Mouse (Mus musculus) erythroblast, embryonic 14.5 days (primary cell): Measurements from ENCODE around the gene Atf2. TPM values are rescaled to one million over a fixed set of nuclear protein-coding genes. Genes with fewer than 3 reads are reported as not detected.
A peak's percentile ranks its signal among the peaks of the same experiment; 100 is the strongest.
"Not testable (repeated sequence)": the region's sequence is repeated elsewhere in the genome, so short reads cannot be mapped to it uniquely, and the experiment has no call there.

Experiments used
- H3K27me3 ChIP-seq: 2 replicates; pipeline ENCODE4 v1.6.1; 2012; ENCODE audit warnings: inconsistent platforms; ENCODE audit not compliant: control insufficient read depth
- H3K36me3 ChIP-seq: 2 replicates; pipeline ENCODE4 v1.6.1; 2012; ENCODE audit warnings: mild to moderate bottlenecking, inconsistent platforms; ENCODE audit not compliant: control insufficient read depth
- H3K4me1 ChIP-seq: 2 replicates; pipeline ENCODE4 v1.6.1; 2012; ENCODE audit warnings: inconsistent platforms; ENCODE audit not compliant: control insufficient read depth
- H3K4me3 ChIP-seq: replicated peaks from 2 replicates; pipeline ENCODE3; 2012; ENCODE audit warnings: moderate library complexity, mild to moderate bottlenecking, inconsistent platforms
- H3K9me3 ChIP-seq: 2 replicates; pipeline ENCODE4 v1.6.1; 2012; ENCODE audit warnings: low read length, inconsistent platforms, mixed read lengths; ENCODE audit not compliant: control insufficient read depth
- GATA1 ChIP-seq: IDR thresholded peaks from 2 replicates; pipeline ENCODE4 v1.6.1; 2012; ENCODE audit warnings: low read length, inconsistent platforms, mixed read lengths
- TAL1 ChIP-seq: IDR thresholded peaks from 3 replicates; pipeline ENCODE4 v1.6.1; 2012; ENCODE audit warnings: low read length, inconsistent platforms, mixed read lengths
- polyA plus RNA-seq: library from polyadenylated mRNA; stranded (reverse); fragments of >175 nt; gene quantifications from 2 replicates; pipeline ENCODE4 v1.2.3, GENCODE M21; 2012

Gene Atf2
- polyA plus RNA-seq, 1 experiment = 0.33 TPM

DNA sequence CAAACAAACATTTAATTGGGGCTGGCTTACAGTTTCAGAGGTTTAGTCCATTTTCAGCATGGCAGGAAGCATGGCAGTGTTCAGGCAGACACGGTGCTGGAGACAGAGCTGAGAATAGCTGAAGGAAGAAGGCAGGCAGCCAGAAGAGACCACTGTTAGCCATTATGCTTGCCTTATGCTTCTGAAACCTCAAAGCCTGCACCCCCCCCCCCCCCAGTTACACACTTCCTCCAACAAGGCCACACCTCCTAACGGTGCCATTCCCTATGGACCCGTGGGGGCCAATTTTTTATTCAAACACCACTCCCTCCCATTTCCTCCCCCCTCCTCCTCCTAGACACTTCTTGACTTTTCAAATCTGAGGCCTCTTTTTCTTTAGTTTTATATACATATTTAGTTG, 19.8 kb upstream of the Atf2 start:
- TF ChIP-seq GATA1 (no peak), TAL1 (no peak)
- no peak overlapping the region for H3K4me3 ChIP-seq

DNA sequence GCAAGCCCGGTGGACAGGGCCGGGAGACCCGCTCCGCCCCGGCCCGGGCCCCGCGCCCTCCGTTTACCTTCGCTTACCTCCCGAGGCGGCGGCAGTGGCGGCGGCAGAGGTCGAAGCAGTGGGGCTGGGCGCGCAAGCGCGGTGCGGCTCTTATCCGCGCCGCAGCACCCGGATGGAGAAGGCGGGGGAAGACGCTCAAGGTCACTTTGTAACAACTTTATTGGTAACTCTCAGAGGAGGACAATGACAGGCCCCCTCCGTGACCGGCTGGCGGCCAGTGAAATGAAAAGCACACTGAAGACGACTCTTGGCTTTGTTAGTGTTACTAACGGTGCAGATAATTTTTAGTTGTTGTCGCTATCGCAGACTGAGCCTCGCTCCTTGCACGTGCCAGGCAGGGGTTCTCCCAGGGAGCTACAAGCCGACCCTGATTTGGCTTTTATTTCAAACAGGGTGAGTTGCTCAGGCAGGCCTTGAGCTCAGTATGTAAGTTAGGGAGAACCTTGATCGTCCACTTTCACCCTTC, 18.8 kb upstream of the Atf2 start, which contains the start of gene Atp5g3:
TSS of gene Atp5g3 (minus strand) at position 152 of the 526 bp plus-strand sequence.
- peaks cover 38% of the 10 kb centered on the region for H3K36me3 ChIP-seq
- no peaks in the 10 kb centered on the region for H3K9me3 ChIP-seq
- peaks cover 36% of the 10 kb centered on the region for H3K4me1 ChIP-seq
- H3K4me3 ChIP-seq = peak within 1 kb of the TSS; percentile 97
- peaks cover 4% of the 10 kb centered on the region for H3K27me3 ChIP-seq
- TF ChIP-seq GATA1 (0 out of 2 replicates have a peak, but pooled peaks have one; percentile 5), TAL1 (no peak)

More for the DNA sequence above, 19.8 kb upstream of the Atf2 start:
- H3K4me1 ChIP-seq = peaks cover 36% of the 10 kb centered on the region
- H3K9me3 ChIP-seq = no peaks in the 10 kb centered on the region
- peaks cover 9% of the 10 kb centered on the region for H3K27me3 ChIP-seq
- H3K36me3 ChIP-seq = peaks cover 28% of the 10 kb centered on the region

DNA sequence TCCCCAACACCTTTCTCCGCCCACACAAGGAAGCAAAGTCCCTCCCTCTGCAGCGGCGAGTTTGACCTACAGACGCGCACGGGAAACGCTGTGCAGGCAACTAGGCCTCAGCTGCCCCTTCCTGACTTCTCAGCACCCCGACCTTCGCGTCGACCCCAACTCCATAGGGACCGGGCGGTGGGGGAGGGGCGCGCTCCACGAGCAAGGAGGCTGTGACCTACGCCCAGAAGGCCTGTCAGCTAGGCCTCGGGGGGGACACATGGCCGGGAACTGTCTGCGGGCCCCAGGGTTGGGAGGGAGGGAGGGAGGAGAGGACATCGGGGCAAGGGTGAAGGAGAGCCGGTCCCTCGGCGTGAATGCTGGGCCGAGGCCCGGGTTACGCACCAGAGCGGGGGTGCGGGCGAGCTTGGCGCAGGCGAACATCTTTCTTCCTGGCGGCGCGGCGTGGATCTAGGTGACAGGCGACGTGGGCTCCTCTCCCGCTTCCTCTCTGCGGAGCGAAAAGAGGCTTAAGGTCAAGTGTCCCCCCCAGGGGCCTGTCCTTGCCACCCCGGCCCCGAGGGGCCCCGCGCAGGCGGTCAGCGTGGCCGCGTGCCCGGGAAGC, 18.2 kb upstream of the Atf2 start:
- TF ChIP-seq GATA1 = no peak
- no peak for TF ChIP-seq TAL1
- H3K4me1 ChIP-seq = peaks cover 36% of the 10 kb centered on the region
- H3K36me3 ChIP-seq = peaks cover 40% of the 10 kb centered on the region

DNA sequence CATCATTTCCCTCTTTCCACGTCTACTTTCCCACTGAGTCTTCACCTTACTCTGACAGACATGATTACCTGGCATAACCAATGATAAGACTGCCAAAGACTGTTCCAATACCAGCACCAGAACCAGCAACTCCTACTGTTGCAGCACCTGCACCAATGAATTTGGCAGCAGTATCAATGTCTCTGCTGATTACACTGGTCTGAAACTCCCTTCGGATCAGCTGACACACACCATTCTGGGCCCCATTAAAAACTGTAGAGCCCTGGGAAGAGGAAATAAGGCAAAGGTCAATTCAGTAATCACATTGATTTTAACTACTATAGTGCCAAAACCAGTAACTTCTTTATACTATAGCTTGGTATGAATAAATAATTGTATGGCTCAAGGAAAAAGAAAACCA, 16.7 kb upstream of the Atf2 start:
- H3K4me3 ChIP-seq = peak overlapping the region; percentile 13

More for the DNA sequence above, 18.2 kb upstream of the Atf2 start:
- peaks cover 2% of the 10 kb centered on the region for H3K27me3 ChIP-seq
- H3K9me3 ChIP-seq = no peaks in the 10 kb centered on the region
- peak overlapping the region; percentile 97 for H3K4me3 ChIP-seq

DNA sequence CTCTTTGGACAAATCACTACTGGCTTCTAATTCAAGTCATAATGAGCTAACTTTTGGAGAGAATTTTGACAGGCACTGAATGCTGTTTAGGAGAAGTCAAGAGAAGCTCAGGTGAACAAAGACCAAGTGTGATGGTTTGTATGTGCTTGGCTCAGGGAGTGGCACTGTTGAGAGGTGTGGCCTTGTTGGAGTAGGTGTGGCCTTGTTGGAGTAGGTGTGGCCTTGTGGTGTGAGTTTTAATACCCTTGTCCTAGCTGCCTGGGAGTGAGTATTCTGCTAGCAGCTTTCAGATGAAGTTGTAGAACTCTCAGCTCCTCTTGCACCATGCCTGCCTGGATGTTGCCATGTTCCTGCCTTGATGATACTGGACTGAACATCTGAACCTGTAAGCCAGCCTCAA, 12.2 kb upstream of the Atf2 start:
- not testable (repeated sequence) for H3K27me3 ChIP-seq, H3K9me3 ChIP-seq, H3K4me3 ChIP-seq
- Histone ChIP-seq H3K36me3 (peaks cover 52% of the 10 kb centered on the region), H3K4me1 (peaks cover 40% of the 10 kb centered on the region)

More for the DNA sequence above, 16.7 kb upstream of the Atf2 start:
- H3K36me3 ChIP-seq = peaks cover 51% of the 10 kb centered on the region
- H3K4me1 ChIP-seq = peaks cover 48% of the 10 kb centered on the region
- TF ChIP-seq TAL1 (no peak), GATA1 (no peak)
- no peaks in the 10 kb centered on the region for H3K27me3 ChIP-seq
- no peaks in the 10 kb centered on the region for H3K9me3 ChIP-seq

DNA sequence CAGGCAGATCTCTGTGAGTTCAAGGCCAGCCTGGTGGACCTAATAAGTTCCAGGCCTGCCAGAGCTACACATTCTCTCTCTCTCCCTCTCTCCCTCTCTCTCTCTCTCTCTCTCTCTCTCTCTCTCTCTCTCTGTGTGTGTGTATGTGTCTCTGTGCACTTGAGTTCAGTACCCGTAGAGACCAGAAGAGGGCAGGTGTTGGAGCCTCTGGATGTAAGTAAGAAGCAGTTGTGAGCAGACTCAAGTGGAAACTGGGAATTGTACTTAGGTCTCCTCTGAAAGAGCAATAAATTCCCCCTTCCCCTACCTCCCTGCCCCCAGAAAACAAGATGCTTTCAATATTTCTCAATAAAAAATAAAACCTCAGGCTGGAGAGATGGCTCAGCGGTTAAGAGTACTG, 11.1 kb upstream of the Atf2 start:
- Histone ChIP-seq H3K9me3 (no peaks in the 10 kb centered on the region), H3K4me3 (peak overlapping the region; percentile 35), H3K4me1 (peaks cover 32% of the 10 kb centered on the region), H3K36me3 (peaks cover 41% of the 10 kb centered on the region), H3K27me3 (no peaks in the 10 kb centered on the region)
- TF ChIP-seq GATA1 (no peak), TAL1 (no peak)

DNA sequence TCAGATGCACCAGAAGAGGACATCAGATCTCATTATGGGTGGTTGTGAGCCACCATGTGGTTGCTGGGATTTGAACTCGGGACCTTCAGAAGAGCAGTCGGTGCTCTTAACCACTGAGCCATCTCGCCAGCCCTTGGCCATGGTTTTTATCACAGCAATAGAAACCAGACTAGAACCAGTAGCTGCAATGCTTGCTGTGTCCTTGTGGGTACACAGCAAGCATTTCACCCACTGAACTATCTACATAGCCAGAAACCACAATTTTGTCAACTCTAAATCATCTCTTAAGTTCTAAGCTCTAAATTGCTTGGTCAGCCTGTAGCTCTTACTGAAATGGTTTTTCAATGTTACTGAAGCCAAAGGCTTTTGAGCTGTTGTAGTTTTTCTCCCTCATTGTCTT, 9.9 kb upstream of the Atf2 start:
- not testable (repeated sequence) for H3K27me3 ChIP-seq, H3K9me3 ChIP-seq, H3K4me3 ChIP-seq
- H3K36me3 ChIP-seq = peaks cover 29% of the 10 kb centered on the region
- peaks cover 25% of the 10 kb centered on the region for H3K4me1 ChIP-seq

DNA sequence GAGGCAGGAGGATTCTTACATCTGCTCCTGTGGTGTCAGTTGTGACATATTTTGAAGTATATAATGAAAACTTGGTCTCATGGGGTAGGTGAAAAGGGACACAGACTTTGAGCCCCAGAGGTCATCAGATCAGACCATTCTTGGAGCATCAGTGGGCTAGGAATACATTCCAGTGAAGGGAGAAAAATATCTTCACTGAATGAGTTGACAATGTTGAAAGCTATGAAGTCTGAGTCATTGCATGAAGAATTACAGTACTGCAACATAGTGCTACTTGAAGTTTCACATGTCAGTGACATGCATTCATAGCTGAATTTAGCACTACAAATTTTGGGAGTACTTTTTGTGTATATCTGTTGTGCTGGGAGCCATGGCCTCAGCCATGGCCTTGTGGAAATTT, 8.7 kb upstream of the Atf2 start:
- Histone ChIP-seq H3K4me1 (peaks cover 25% of the 10 kb centered on the region), H3K4me3 (no peak overlapping the region), H3K27me3 (no peaks in the 10 kb centered on the region), H3K36me3 (peaks cover 19% of the 10 kb centered on the region), H3K9me3 (no peaks in the 10 kb centered on the region)
- TF ChIP-seq TAL1 = no peak

DNA sequence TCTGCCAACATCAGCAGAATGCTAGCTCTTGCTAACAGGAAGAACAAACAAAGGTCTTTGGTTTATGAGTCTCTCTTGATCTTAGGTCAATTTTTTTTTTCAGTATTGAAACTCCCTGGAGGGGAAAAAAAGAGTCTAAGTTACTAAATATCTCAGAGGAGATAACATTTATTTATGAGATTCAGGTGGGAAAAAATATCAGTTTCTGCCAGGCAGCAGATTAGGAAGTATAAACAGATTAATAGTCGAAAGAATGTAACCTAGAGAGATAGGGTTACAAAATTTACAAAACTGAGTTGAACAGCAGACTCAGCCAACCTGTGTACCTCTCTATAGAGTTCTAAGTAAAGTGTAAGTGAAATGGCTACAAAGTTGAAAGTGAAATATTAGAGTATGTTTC, 7.9 kb upstream of the Atf2 start:
- no peaks in the 10 kb centered on the region for H3K9me3 ChIP-seq
- peaks cover 25% of the 10 kb centered on the region for H3K4me1 ChIP-seq
- no peaks in the 10 kb centered on the region for H3K27me3 ChIP-seq
- no peak for TF ChIP-seq TAL1
- no peak for TF ChIP-seq GATA1
- H3K4me3 ChIP-seq = no peak overlapping the region
- peaks cover 14% of the 10 kb centered on the region for H3K36me3 ChIP-seq

DNA sequence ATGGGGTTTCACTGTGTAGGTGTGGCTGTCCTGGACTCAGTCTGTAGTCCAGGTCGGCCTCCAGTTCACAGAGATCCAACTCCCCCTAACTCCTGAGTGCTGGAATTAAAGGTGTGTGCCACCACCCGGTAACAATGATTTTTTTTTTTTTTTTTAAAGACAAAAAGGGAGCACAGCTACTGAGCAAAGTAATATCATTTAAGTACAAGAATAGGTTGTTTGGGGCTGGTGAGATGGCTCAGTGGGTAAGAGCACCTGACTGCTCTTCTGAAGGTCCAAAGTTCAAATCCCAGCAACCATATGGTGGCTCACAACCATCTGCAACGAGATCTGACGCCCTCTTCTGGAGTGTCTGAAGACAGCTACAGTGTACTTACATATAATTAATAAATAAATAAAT, 4.5 kb upstream of the Atf2 start:
- not testable (repeated sequence) for H3K27me3 ChIP-seq, H3K36me3 ChIP-seq

More for the DNA sequence above, 4.5 kb upstream of the Atf2 start:
- H3K9me3 ChIP-seq, H3K4me3 ChIP-seq: not testable (repeated sequence)
- H3K4me1 ChIP-seq = peaks cover 13% of the 10 kb centered on the region
